ENCODE assay signal across 9 mouse cellular contexts in the genomic region with DNA sequence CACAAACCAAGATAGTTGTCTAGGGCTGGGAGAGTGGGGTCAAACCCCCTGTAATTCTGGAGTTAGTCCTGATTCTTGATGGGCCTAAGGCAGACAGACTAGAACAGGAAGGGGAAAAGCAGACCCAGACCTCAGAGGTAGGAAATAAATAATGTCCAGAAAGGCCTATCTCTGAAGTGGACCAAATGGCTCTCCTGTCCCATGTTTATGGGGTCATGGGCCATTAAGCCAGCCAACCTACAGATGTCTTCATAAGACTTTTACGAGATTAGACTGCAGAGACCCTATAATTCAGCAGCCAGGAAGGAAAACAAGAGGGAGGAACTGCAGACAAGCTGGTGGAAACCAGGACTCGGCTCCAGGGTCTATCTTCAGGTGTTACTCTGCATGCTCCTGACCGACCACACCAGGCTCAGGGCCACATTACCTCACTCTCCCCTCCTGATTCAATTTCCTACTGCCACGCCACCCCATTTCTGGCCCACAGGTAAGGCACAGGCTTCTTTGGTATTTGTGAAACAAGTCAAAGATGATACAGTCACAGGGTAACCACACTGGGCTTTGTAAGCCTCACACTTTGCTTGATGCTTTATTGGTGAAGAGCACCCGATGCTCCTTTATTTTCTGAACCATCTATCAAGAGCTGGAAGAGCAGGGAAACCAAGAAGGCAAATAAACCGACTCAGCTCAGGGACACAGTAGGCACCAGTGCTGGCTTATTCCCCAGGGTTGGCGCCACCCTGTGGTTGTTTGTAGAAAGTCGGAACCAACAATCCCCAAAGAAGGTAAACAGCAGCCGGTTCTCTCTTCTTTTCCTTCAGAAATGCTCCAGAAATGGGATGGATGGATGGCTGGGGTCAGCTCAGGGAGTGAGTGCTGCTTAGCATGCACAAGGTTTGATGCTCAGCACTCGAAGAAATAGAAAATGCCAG. TPM values are rescaled to one million over a fixed set of nuclear protein-coding genes. Genes with fewer than 3 reads are reported as not detected.
A peak's percentile ranks its signal among the peaks of the same experiment; 100 is the strongest.
DNase-seq lines count a peak whose midpoint lies in the region; ATAC-seq and TF ChIP-seq lines count a peak whose summit lies in the region.
"Had no signal": no experiment of that assay in that cellular context is flagged by ENCODE, and none has a peak within 500 bp of the region (broad histone marks: within the 10 kb centered on the region; RNA-seq: fewer than 3 reads in every experiment).

No protein-coding gene starts in this region.

- no peak for TF ChIP-seq EP300 in lung, postnatal 0 days (IDR thresholded peaks at IDR 0.05)

- H3K9ac ChIP-seq in lung, postnatal 0 days (replicated peaks; ENCODE audit: low read depth), result no peak overlapping the region
- H3K9ac ChIP-seq: liver, embryonic 15.5 days had no signal

- peak; percentile 58 to 60 for DNase-seq in cerebellum, adult 18-20 months
- DNase-seq in layer of hippocampus, adult 2 months (ENCODE audit: low spot score in 2 of 2), result peak; percentile 52 to 73
- no peak for DNase-seq in layer of hippocampus, postnatal 36 days
- DNase-seq in embryonic facial prominence, embryonic 10.5 days (ENCODE audit: low spot score), result peak; percentile 37
- peak; percentile 65 for DNase-seq in lung, postnatal 0 days (ENCODE audit: low spot score)
- DNase-seq in ovary, postnatal 10 days (ENCODE audit: low spot score), result no peak

- H3K27me3 ChIP-seq in E14TG2a.4 (ENCODE audit: insufficient read depth, low read length), result no peaks in the 10 kb centered on the region
- H3K27me3 ChIP-seq in embryonic facial prominence, embryonic 10.5 days (replicated peaks; ENCODE audit: low read depth, poor library complexity, severe bottlenecking), result no peaks in the 10 kb centered on the region
- H3K27me3 ChIP-seq in lung, postnatal 0 days (replicated peaks; ENCODE audit: insufficient read depth, low read length), result no peaks in the 10 kb centered on the region

- H3K4me3 ChIP-seq in layer of hippocampus, adult 2 months, result no peak overlapping the region
- no peak overlapping the region for H3K4me3 ChIP-seq in E14TG2a.4 (replicated peaks; ENCODE audit: low read length)
- no peak overlapping the region for H3K4me3 ChIP-seq in embryonic facial prominence, embryonic 10.5 days
- no peak overlapping the region for H3K4me3 ChIP-seq in lung, postnatal 0 days (ENCODE audit: low read depth, low read length)
- H3K4me3 ChIP-seq: liver, embryonic 15.5 days had no signal

- 70% methylated on average over 10 of the region's 10 CpGs for WGBS in embryonic facial prominence, embryonic 10.5 days
- WGBS in lung, postnatal 0 days, result 59% methylated on average over 10 of the region's 10 CpGs

- H3K9me3 ChIP-seq in E14TG2a.4 (ENCODE audit: low read length), result no peaks in the 10 kb centered on the region
- no peaks in the 10 kb centered on the region for H3K9me3 ChIP-seq in embryonic facial prominence, embryonic 10.5 days
- no peaks in the 10 kb centered on the region for H3K9me3 ChIP-seq in lung, postnatal 0 days (ENCODE audit: low read length)
- H3K9me3 ChIP-seq: liver, embryonic 15.5 days had no signal

- no peak overlapping the region for H3K27ac ChIP-seq in layer of hippocampus, adult 2 months
- H3K27ac ChIP-seq in embryonic facial prominence, embryonic 10.5 days (replicated peaks), result no peak overlapping the region
- H3K27ac ChIP-seq in lung, postnatal 0 days (ENCODE audit: low read length), result no peak overlapping the region
- H3K27ac ChIP-seq: liver, embryonic 15.5 days had no signal

- H3K36me3 ChIP-seq in E14TG2a.4 (ENCODE audit: insufficient read depth, low read length), result peaks cover 80% of the 10 kb centered on the region
- H3K36me3 ChIP-seq in embryonic facial prominence, embryonic 10.5 days (replicated peaks), result peaks cover 71% of the 10 kb centered on the region
- no peaks in the 10 kb centered on the region for H3K36me3 ChIP-seq in lung, postnatal 0 days (ENCODE audit: insufficient read depth, low read length)

- peak; percentile 91 for TF ChIP-seq CTCF in layer of hippocampus, adult 2 months (conservative IDR thresholded peaks at IDR 0.05)
- TF ChIP-seq CTCF in E14TG2a.4 (conservative IDR thresholded peaks at IDR 0.05; ENCODE audit: low read length), result peak; percentile 73
- peak; percentile 79 for TF ChIP-seq CTCF in lung, postnatal 0 days (IDR thresholded peaks at IDR 0.05)

- H3K4me2 ChIP-seq in lung, postnatal 0 days (replicated peaks; ENCODE audit: low read depth, low read length), result no peak overlapping the region
- H3K4me2 ChIP-seq: liver, embryonic 15.5 days had no signal

- H3K4me1 ChIP-seq in E14TG2a.4 (replicated peaks; ENCODE audit: low read depth, low read length), result peaks cover 63% of the 10 kb centered on the region
- no peaks in the 10 kb centered on the region for H3K4me1 ChIP-seq in embryonic facial prominence, embryonic 10.5 days
- H3K4me1 ChIP-seq in lung, postnatal 0 days (ENCODE audit: insufficient read depth, low read depth, low read length), result no peaks in the 10 kb centered on the region
- H3K4me1 ChIP-seq: liver, embryonic 15.5 days had no signal

- ATAC-seq in cerebellum, adult (ENCODE audit: insufficient number of reproducible peaks, low FRiP score, low TSS enrichment), result no peak
- no peak for ATAC-seq in lung, postnatal 0 days

RNA-seq across cellular contexts. Expression of a gene that starts 23.9 kb away (rescaled TPM):
- total RNA-seq in layer of hippocampus, adult 2 months (2021), result 10 to 100 TPM; 17.9 to 18.2 TPM
- total RNA-seq in layer of hippocampus, postnatal 36 days (2021), result 10 to 100 TPM; 20.9 to 22.5 TPM
- polyA plus RNA-seq in embryonic facial prominence, embryonic 10.5 days (2016; fragmentation: Nextera tagmentation; extraction: Ambion mirVana), result 15.7 and 19.6 TPM in 2 replicates
- 10.5 and 12.2 TPM in 2 replicates for polyA plus RNA-seq in lung, postnatal 0 days (2015; fragmentation: Nextera tagmentation; extraction: Ambion mirVana)

RNA-seq across cellular contexts. Expression of a gene that starts 48.8 kb away (rescaled TPM):
- 100 to 1,000 TPM; 179 to 187 TPM for total RNA-seq in layer of hippocampus, adult 2 months (2021)
- 100 to 1,000 TPM; 188 to 189 TPM for total RNA-seq in layer of hippocampus, postnatal 36 days (2021)
- polyA plus RNA-seq in embryonic facial prominence, embryonic 10.5 days (2016; fragmentation: Nextera tagmentation; extraction: Ambion mirVana), result 202 and 206 TPM in 2 replicates
- 27.8 and 29.4 TPM in 2 replicates for polyA plus RNA-seq in lung, postnatal 0 days (2015; fragmentation: Nextera tagmentation; extraction: Ambion mirVana)

RNA-seq across cellular contexts. Expression of a gene that starts 49.4 kb away (rescaled TPM):
- 100 to 1,000 TPM; 256 to 265 TPM for total RNA-seq in layer of hippocampus, adult 2 months (2021)
- 100 to 1,000 TPM; 257 to 272 TPM for total RNA-seq in layer of hippocampus, postnatal 36 days (2021)
- 1,897 and 1,928 TPM in 2 replicates for polyA plus RNA-seq in embryonic facial prominence, embryonic 10.5 days (2016; fragmentation: Nextera tagmentation; extraction: Ambion mirVana)
- 200 and 211 TPM in 2 replicates for polyA plus RNA-seq in lung, postnatal 0 days (2015; fragmentation: Nextera tagmentation; extraction: Ambion mirVana)

Comparison
In these comparisons a context has a peak if more than half of its experiments do, and no peak if none do; other contexts are left out.
1. DNase-seq: peak in cerebellum, adult 18-20 months (2 of 2), layer of hippocampus, adult 2 months (2 of 2), embryonic facial prominence, embryonic 10.5 days (single experiment) and lung, postnatal 0 days (single experiment); none in layer of hippocampus, postnatal 36 days (0 of 2) and ovary, postnatal 10 days (single experiment).
2. Peak in every context shown above with its lines, with median percentiles within 50 percentile points of each other: CTCF ChIP-seq.